Mouse (Mus musculus) lung, postnatal 0 days (tissue): Measurements from ENCODE around the gene Cfap77.

ENCODE experiments used
- CTCF ChIP-seq: IDR thresholded peaks from 2 replicates; pipeline ENCODE4 v1.5.1; 2016; ENCODE audit warnings: antibody characterized with exemption, mild to moderate bottlenecking
- EP300 ChIP-seq: IDR thresholded peaks from 2 replicates; pipeline ENCODE4 v1.6.1; 2016; ENCODE audit warnings: antibody characterized with exemption, mild to moderate bottlenecking, control low read depth

- peak; percentile 32 for TF ChIP-seq CTCF
- no peak for TF ChIP-seq EP300
These were observed 124.3 kb downstream of the Cfap77 start for GRCm38 (mm10) chr2:28930571-28930970.
